Mouse (Mus musculus) limb, embryonic 11.5 days (tissue): ENCODE measurements around the gene Dse. TPM values are rescaled to one million over a fixed set of nuclear protein-coding genes. Genes with fewer than 3 reads are reported as not detected.

Source experiments
- ATAC-seq: fragments of 200-750 bp; cut with Nextera tagmentation; 2 replicates; pipeline ENCODE4 v1.8.0; 2017; ENCODE audit warnings: low read depth; ENCODE audit not compliant: insufficient number of reproducible peaks, low FRiP score, low TSS enrichment
- DNase-seq: peaks from one replicate; pipeline ENCODE4 v3.0.0-alpha.2; 2015; ENCODE audit warnings: low spot score
- H3K27ac ChIP-seq: fragments of 300-500 bp; sonication (generic); replicated peaks from 2 replicates; pipeline ENCODE4 v1.5.1; 2014; ENCODE audit warnings: low read depth, mild to moderate bottlenecking, low read length
- H3K27me3 ChIP-seq: fragments of 300-500 bp; sonication (generic); 2 replicates; pipeline ENCODE4 v1.6.1; 2014; ENCODE audit warnings: mild to moderate bottlenecking, low read length, mixed read lengths; ENCODE audit not compliant: control insufficient read depth, insufficient read depth
- H3K36me3 ChIP-seq: fragments of 300-500 bp; sonication (generic); 2 replicates; pipeline ENCODE4 v1.6.1; 2014; ENCODE audit warnings: mild to moderate bottlenecking, low read length, moderate library complexity, mixed read lengths; ENCODE audit not compliant: control insufficient read depth, insufficient read depth
- H3K4me1 ChIP-seq: fragments of 300-500 bp; sonication (generic); 2 replicates; pipeline ENCODE4 v1.6.1; 2014; ENCODE audit warnings: low read length, mixed read lengths; ENCODE audit not compliant: control insufficient read depth, insufficient read depth
- H3K4me2 ChIP-seq: fragments of 300-500 bp; sonication (generic); 2 replicates; pipeline ENCODE4 v1.6.1; 2014; ENCODE audit warnings: low read depth, mild to moderate bottlenecking, moderate library complexity; ENCODE audit not compliant: severe bottlenecking
- H3K4me3 ChIP-seq: fragments of 300-500 bp; sonication (generic); 2 replicates; pipeline ENCODE4 v1.5.1; 2014; ENCODE audit warnings: low read depth, low read length
- H3K9ac ChIP-seq: fragments of 300-500 bp; sonication (generic); 2 replicates; pipeline ENCODE4 v1.6.1; 2014; ENCODE audit warnings: mild to moderate bottlenecking, low read length
- H3K9me3 ChIP-seq: fragments of 300-500 bp; sonication (generic); 2 replicates; pipeline ENCODE4 v1.6.1; 2016; ENCODE audit warnings: low read length; ENCODE audit not compliant: control insufficient read depth
- WGBS: fragments of 180-500 bp; shearing (Covaris S2); extraction: QIAGEN DNeasy Blood & Tissue Kit; methylation state at CpG from one replicate; pipeline ENCODE4 v1.1.7; 2014; 5-methylcytosine and 5-hydroxymethylcytosine counted together
- polyA plus RNA-seq: library from polyadenylated mRNA; unstranded; fragments of >200 nt; fragmentation: Nextera tagmentation; extraction: Ambion mirVana; gene quantifications from 2 replicates; pipeline ENCODE4 v1.2.1, GENCODE M21; 2014

Dse gene
- polyA plus RNA-seq, 1 experiment from 2014 or later, result 37.4 TPM

DNA sequence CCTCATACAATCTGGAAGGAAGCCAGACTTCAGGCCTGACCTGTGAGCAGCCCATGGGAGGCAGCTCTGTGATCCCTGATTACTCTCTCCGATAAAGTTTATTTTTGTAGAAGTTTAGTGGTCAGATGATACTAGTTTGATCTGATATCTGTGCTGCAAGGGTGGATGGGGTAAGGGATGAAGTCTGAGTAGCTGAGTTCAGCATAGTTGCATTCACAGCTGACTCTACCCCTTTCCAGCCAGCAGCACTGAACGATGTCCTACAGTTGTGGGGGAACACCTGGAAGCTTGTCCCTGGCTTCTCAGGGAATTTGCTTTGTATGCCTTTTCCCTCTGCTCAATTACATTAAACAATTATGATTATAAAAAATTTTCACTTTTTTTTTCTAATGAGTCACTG lies 12.6 kb downstream of the Dse start:
- Histone ChIP-seq H3K4me1 (no peaks in the 10 kb centered on the region), H3K27me3 (no peaks in the 10 kb centered on the region), H3K36me3 (no peaks in the 10 kb centered on the region), H3K4me3 (no peak overlapping the region), H3K9ac (no peak overlapping the region), H3K4me2 (no peak overlapping the region), H3K9me3 (no peaks in the 10 kb centered on the region), H3K27ac (no peak overlapping the region)
- DNase-seq, result no peak
- ATAC-seq, result no peak
- WGBS, result 84% methylated on average over 2 of the region's 2 CpGs

DNA sequence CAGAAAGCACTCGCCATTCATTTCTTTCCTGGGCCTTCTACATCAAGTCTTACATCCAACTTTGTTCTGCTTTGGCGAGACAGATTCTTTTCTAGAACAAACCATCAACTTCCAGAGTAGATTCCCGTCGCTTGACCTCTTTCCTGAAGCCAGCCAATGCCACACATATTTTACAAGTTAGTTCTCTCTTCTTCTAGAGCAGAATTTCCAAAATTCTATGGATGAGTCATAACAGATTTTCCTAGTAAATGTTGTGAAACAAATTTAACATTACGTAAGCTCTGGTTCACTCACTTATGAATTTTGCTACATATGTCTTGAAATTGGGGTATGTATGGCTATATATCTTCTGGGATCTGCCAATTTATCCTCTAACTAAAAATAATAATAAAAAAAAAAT lies 13.0 kb downstream of the Dse start:
- 92% methylated on average over 5 of the region's 5 CpGs for WGBS
- Histone ChIP-seq H3K9ac (no peak overlapping the region), H3K4me2 (no peak overlapping the region), H3K36me3 (no peaks in the 10 kb centered on the region), H3K4me1 (no peaks in the 10 kb centered on the region), H3K9me3 (no peaks in the 10 kb centered on the region), H3K4me3 (no peak overlapping the region), H3K27me3 (no peaks in the 10 kb centered on the region), H3K27ac (no peak overlapping the region)
- ATAC-seq, result no peak
- no peak for DNase-seq

DNA sequence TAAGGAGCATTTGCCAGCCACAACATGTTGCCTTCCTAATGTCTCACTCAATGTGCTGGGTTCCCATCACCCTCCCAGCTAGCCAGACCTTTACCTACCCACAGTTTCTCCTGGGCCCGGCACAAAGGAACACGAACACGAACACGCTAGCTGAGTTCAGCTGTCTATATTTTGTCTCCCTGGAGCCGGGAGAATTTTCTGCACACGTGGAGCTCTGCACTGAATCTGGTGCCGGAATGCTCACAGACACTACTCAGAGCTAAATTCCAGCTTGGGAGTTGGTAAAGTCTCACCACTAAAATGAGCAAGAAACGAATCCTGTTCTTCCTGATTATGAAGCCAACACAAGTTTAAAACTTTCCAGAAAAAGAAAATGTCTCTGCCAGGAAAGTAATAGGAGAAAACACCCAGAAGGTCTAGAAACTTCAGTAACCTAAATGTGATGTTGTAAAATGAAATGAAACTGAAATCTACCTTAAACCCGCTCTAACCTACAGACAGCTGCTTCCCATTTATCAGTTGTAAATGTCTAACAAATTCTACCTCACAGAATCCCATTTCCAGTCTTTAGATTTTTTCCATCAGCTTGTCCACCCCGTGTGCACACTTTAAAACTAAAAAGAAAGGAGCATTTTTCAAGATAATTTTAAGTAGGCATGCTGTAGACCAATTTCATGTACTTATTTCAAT lies 20.8 kb downstream of the Dse start:
- Histone ChIP-seq H3K36me3 (no peaks in the 10 kb centered on the region), H3K9ac (no peak overlapping the region), H3K9me3 (no peaks in the 10 kb centered on the region), H3K27ac (0 out of 2 replicates have a peak overlapping the region, but pooled peaks have one; percentile 33), H3K4me1 (peaks cover 9% of the 10 kb centered on the region; the same call in 1 of the 2 replicates), H3K27me3 (no peaks in the 10 kb centered on the region), H3K4me2 (no peak overlapping the region), H3K4me3 (no peak overlapping the region)
- no peak for ATAC-seq
- 57% methylated on average over 10 of the region's 10 CpGs for WGBS
- peak; percentile 27 for DNase-seq

DNA sequence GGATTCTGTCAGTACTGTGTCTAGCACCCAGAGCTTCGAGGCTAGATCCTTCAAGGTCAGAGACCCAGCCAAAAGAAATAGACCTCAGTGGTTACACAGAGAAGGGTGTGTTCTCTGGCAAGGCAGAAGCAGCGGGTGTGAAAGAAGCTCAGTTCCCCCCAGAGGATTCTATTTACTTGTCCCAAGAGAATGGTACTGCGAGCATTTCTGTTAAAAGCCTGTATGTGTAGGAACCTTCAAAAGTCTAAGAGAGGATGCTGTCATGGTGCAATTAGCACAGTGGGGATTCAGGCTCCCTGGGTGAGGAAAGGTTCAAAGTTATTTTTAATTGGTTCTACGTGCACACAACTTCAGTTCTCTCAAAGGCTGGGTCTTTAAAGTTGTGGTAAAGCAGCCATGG lies 22.0 kb downstream of the Dse start:
- no peak overlapping the region for H3K27ac ChIP-seq
- no peaks in the 10 kb centered on the region for H3K27me3 ChIP-seq
- no peak overlapping the region for H3K4me3 ChIP-seq
- DNase-seq (no peak), ATAC-seq (no peak)
- H3K4me1 ChIP-seq, result peaks cover 9% of the 10 kb centered on the region; the same call in 1 of the 2 replicates
- H3K9ac ChIP-seq, result no peak overlapping the region
- H3K9me3 ChIP-seq, result no peaks in the 10 kb centered on the region
- 56% methylated on average over 4 of the region's 4 CpGs for WGBS
- H3K4me2 ChIP-seq, result no peak overlapping the region
- no peaks in the 10 kb centered on the region for H3K36me3 ChIP-seq

DNA sequence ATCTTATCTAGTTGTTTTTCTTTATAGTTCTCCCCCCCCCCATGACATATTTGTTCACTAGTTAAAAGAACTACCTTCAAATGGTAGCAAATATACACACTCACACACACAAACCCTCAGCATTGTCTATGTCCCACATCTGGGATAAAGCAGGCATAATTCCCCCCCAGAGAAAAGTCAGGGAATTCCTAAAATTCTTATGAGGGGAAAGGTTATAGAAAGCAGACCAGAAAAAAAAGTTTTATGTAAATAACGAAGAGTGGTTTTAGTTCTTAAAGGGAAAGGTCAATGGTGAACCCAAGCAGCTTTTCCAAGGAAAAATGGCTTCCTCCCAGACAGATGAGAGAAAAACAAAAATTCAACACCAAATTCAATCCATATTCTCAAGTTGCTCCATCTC lies 22.6 kb downstream of the Dse start:
- H3K4me1 ChIP-seq, result peaks cover 9% of the 10 kb centered on the region; the same call in 1 of the 2 replicates
- H3K9me3 ChIP-seq, result no peaks in the 10 kb centered on the region
- 44% methylated on average over 1 of the region's 1 CpGs for WGBS
- no peaks in the 10 kb centered on the region for H3K36me3 ChIP-seq
- H3K27ac ChIP-seq, result no peak overlapping the region
- DNase-seq (no peak), ATAC-seq (no peak)
- H3K9ac ChIP-seq, result no peak overlapping the region
- H3K4me3 ChIP-seq, result no peak overlapping the region
- no peak overlapping the region for H3K4me2 ChIP-seq
- no peaks in the 10 kb centered on the region for H3K27me3 ChIP-seq

DNA sequence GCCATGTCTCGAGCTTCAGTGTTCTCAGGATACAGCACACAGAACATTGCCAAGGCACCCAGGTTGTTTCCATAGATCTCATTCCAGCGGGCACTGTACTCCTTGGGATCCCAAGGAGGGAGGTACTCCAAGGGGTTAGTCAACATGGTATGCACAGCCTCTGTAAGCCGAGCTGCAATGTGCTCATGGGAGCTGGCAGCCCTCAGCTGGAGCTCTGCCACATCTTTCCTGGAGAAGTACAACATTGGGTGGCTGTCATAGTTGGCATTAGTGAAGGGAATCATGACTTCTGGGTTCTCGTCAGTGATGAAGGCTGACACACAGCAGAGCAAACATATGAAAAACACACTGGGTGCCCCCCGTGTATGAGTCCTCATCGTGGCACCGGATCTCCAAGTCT lies 23.8 kb downstream of the Dse start:
- no peaks in the 10 kb centered on the region for H3K36me3 ChIP-seq
- WGBS, result 91% methylated on average over 7 of the region's 7 CpGs
- no peaks in the 10 kb centered on the region for H3K27me3 ChIP-seq
- no peaks in the 10 kb centered on the region for H3K9me3 ChIP-seq
- H3K4me2 ChIP-seq, result no peak overlapping the region
- no peak overlapping the region for H3K9ac ChIP-seq
- no peak for ATAC-seq
- H3K27ac ChIP-seq, result no peak overlapping the region
- H3K4me3 ChIP-seq, result no peak overlapping the region
- DNase-seq, result no peak
- H3K4me1 ChIP-seq, result peaks cover 9% of the 10 kb centered on the region; the same call in 1 of the 2 replicates

DNA sequence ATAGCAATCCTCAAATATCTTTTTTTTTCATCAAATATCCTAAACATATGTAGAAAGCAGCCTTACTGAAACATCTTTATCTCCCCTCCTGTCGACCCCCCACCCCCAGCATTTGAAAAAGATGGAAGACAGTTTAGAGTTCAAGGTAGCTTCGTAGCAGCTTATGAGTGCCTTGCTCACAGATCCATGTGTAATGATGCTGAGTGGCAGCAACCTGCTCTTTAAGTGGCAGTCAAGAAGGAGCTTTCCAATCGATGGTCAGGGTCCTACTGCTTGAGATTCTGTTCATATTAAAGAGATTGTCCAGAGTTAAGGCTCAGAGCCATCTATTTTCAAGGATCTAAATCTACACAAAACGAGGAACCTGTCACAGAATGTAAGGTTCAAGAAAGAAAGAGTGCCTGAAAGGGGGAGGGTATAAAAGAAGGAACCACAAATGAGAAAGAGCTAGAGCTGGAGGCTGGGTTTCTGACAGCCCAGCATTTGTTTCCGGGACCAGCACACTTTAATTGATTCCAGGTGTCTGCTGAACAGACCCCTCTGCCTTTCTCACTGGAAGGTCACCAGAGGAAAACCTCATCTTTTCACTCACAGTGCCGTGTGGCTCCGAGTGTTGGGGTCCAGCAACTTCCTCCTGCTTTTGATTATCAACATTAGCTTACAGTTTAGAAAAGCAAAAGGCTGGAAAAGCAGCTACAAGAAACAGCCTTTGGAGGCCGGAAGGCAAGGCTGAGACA lies 31.5 kb downstream of the Dse start:
- no peak overlapping the region for H3K9ac ChIP-seq
- ATAC-seq, result peak; percentile 97
- H3K4me1 ChIP-seq, result peaks cover 14% of the 10 kb centered on the region; the same call in 1 of the 2 replicates
- no peak overlapping the region for H3K4me3 ChIP-seq
- H3K27ac ChIP-seq, result peak overlapping the region; percentile 87
- no peaks in the 10 kb centered on the region for H3K9me3 ChIP-seq
- WGBS, result 9% methylated on average over 8 of the region's 8 CpGs
- H3K27me3 ChIP-seq, result no peaks in the 10 kb centered on the region
- H3K36me3 ChIP-seq, result no peaks in the 10 kb centered on the region
- peak; percentile 80 for DNase-seq
- peak overlapping the region; percentile 33 for H3K4me2 ChIP-seq

DNA sequence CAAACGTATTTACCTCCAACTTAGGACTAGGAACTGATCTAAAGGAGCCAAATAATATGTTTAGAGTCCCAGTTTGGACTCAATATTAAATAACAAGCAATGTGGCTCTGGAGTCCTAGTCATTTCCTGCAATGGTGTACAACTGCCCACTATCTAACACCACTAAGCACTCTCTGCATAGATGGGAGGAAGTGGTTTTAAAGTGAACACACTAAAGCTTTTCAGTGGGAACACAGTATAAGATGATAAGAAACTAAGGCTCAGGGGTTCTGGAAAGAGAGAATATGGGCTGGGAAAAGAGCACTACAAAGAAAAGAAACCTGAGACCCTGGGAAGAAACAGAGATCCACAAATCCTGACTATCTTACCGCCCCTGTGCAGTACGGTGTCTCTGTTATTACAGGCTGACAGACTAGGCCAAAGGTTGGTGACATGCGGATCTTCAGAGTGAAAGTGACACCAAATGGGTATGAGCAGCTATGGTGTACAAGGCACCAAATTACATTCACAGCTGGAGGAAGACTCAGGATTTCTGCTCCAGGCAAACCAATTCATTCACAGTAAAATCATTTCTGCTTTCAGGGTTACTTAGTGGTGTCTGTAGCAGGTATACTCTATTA lies 34.7 kb downstream of the Dse start:
- Histone ChIP-seq H3K36me3 (no peaks in the 10 kb centered on the region), H3K9ac (no peak overlapping the region), H3K27me3 (no peaks in the 10 kb centered on the region), H3K9me3 (no peaks in the 10 kb centered on the region), H3K4me3 (no peak overlapping the region), H3K4me1 (peaks cover 14% of the 10 kb centered on the region; the same call in 1 of the 2 replicates), H3K27ac (no peak overlapping the region), H3K4me2 (no peak overlapping the region)
- no peak for DNase-seq
- ATAC-seq, result no peak
- 68% methylated on average over 4 of the region's 4 CpGs for WGBS
